Mouse (Mus musculus) cerebellum, postnatal 36 days (tissue): ENCODE measurements around the gene Ryr2.
A peak's percentile ranks its signal among the peaks of the same experiment; 100 is the strongest.
"Not testable (repeated sequence)": the region's sequence is repeated elsewhere in the genome, so short reads cannot be mapped to it uniquely, and the experiment has no call there.

Experiments
- DNase-seq, 2 experiments: peaks; one replicate each; pipeline ENCODE4 v3.0.0; 2021 to 2022; ENCODE audit warnings: mixed read lengths in 2 of 2

The Ryr2 gene

DNA sequence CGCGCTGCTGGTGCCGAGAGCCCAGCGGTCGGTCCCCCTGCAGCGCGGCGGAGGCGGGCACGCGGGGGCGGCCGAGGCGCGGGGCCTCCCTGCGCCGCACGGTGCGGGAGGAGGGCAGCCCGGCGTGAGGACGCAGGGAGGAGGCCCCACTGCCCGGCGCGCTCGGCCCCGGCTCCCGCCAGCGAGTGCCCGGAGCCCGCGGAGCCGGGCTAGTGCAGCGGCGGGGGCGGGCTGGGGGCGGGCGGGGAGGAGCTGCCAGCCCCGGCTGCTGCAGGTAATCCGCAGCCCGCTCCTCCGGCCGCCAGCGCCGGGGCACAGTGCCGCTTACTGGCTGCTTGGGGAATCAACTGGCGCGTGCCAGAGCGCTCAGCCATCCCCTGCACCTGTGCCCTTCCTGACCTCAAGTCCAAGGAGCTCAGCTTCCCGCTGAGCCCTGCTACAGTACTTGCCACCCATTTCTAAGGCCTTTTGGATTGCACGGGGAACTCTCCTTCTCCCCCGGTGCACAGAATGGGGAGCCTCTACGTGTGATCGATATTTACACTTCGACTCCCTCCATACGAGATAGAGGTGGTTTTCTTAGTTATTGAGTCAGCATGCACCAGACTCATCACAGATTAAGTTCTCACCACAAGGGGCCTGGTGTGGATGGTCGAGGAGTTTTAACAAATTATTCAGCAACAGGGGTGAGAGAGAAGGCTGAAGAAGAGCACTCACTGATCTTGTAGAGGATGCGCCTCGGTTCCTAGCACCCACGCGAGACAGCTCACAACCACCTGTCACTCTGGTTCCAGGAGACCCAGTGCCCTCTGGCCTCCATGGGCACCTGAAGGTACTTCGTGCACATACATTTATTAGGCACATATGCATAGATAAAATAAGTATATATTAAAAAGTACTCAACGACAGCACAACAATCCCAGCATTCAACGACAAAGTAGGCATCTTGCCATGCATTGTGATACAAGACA is at the start of gene Ryr2:
Ryr2 (minus strand) TSS at position 284 of the 971 bp plus-strand sequence.
- peak; percentile 87 to 91 for DNase-seq

DNA sequence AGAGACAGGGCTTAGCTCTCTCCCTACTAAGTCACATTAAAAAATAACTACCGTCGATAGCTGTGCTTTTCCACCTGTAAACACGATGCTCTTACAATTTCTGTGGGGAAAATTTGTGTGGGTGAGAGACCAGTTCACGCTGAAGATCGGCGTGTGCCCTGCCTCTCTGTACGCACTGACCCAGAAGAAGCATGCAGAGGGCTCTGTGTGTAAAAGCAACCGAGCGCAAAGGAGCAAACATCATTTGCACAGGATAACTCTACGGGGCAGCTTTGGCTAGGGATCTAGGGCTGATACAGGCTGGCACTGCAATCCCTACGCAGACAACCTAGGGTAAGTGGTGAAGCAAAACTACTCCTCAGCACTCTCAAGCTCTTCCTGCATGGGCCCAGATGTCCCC is 47.2 kb upstream of the Ryr2 start:
- DNase-seq = no peak

DNA sequence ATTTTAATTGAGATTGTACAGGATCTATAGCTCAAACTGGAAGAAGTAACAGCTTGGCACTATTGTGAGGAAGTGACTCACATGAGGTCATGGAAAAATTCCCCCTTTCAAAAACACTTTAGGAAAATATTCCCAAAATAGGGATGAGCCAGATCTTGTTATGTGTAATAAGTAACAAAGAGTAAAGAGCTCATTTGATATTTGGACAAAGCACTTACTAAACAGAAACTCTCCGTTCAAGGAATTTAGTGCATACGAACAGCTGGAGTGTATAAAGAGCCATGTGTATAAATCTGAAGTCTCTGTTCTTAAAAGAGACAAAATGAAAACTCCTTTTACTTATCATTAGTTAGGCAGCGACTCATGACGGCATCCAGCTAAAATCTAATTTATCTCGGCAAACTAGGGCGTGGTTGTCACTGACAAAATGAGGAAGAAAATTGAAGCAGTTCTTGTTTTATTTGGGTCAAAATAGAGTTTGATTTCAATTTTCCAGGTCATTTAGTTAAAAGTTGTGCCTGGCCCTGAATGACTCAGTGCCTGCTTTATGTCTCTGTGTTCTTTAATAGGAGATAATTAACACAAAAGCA is 40.3 kb upstream of the Ryr2 start:
- no peak for DNase-seq

DNA sequence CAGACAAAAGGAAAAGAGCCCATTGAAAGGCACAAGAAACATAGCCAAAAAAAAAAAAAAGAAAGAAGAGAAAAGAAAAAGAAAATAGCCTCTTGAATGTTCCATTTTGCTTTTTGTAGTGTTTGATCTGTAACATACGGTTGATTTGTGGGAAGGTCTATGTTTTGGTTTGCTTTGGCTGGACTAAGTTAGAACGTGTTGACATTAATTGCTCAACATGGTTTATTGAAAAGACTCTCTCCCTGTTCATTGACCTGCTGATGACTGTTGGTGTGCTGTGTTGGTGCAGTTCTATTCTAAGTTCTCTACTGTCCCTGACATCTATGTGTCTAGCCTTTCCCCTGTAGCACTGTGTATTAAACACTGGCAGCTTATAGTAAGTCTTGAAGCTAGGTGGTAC is 39.7 kb upstream of the Ryr2 start:
- DNase-seq = no peak

DNA sequence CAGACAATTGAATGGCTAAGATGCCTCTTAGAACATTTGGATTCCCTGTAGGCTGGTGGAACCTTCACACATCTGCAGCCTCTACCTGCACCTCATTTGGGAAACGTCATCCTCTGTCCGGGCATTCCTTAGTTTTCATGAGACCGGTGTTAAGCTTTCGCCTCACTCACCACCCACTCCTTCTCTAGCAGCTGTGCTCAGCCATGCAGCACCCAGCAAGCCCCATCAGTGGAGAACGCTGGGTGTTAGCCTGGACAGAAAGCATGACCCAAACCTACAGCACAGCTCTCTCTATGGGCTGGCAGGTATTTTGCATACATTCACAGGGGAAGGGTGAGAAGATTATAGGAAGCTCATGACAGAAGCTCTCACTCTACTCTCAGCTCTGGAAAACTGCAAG is 36.6 kb upstream of the Ryr2 start:
- no peak for DNase-seq

- DNase-seq = not testable (repeated sequence)
Observed at GRCm38 (mm10) chr13:12136461-12136860, 29.7 kb upstream of the Ryr2 start.

GRCm38 (mm10) chr13:12133549-12133948 is 26.8 kb upstream of the Ryr2 start:
- no peak for DNase-seq

DNA sequence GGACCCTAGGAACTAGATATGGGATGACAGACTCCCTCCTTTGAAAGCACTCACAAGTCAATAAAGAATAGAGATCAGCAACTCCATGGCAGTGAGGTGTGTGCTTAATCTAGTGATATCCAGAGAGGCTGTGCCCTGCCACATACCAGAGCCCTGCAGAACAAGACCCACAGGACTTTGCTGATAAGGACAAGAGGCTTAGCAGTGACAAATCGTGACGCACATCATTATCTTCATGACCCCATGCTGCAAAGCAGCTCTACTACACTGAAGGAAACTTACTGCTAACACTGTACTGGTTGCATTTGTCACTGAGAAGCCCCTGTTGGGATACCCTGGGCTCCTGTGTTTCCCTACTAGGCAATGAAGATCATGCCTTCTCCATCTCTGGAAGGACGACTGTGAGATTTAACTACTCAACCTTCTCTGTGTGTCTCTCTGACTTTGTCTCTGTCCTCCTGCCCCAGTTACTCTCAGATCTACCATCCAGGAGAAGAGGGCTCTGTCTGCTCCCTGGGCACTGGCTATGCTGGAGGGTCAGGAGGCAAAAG is 25.5 kb upstream of the Ryr2 start:
- DNase-seq = no peak

DNA sequence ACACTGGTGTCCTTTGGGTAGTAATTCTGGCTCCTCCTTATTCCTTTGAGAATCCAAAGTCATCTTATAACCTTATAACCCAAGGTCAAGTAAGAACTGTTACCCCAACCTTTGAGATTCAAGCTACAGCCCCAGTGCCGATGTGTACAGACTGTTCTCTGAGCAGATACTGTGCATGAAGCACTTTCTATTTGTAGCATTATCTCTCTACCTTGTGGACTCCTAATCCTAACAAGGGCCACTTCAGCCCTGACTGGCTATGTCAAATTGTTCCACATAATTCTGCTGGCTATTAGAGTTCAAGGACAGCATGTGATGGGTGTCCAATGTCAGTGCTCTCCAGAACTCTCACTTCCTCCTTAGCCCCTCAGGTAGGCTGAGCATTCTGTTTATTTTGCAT is 22.4 kb upstream of the Ryr2 start:
- DNase-seq = no peak

- DNase-seq = no peak
Observed at GRCm38 (mm10) chr13:12126099-12126498, 19.4 kb upstream of the Ryr2 start.

- DNase-seq = peak; percentile 89 to 90
Observed at GRCm38 (mm10) chr13:12124940-12125540, 18.3 kb upstream of the Ryr2 start.

DNA sequence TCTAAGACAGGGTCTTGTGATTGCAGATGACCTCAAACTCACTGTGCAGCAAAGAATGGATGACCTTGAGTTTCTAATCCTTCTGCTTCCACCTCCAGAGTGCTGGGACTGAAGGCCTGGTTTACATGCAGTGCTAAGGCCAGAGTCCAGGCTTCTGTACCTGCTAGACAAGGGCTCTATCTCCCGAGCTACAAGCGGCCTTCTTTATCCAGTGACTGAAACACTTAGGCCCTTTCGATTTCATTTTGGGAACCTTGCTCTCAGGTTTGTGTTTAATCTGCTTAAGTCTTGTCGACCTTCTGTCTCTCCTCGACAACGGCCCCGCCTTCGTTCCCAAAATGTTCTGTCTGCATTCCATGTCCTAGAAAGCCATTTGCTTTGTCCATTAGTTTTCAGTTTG is 8.8 kb upstream of the Ryr2 start:
- no peak for DNase-seq

GRCm38 (mm10) chr13:12114816-12115215 is 8.1 kb upstream of the Ryr2 start:
- no peak for DNase-seq

DNA sequence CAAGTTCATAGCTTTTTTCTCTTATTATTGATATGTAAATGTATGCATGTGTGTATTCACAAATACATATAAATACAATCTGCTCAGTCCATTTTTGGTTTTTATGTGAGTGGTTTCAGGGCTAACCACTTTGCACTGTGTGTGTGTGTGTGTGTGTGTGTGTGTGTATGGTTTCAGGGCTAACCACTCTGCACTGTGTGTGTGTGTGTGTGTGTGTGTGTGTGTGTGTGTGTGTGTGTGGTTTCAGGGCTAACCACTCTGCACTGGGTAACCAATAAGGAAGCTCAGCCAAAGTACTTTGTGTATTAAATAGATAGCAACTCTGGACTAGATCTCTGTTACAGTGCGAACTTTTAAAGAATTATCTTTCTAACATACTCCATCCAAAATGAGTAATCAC is 2.2 kb upstream of the Ryr2 start:
- no peak for DNase-seq

GRCm38 (mm10) chr13:12105830-12106628 is 716 bp downstream of the Ryr2 start:
- peak; percentile 61 to 71 for DNase-seq

- DNase-seq = peak; percentile 47 to 57
Observed at GRCm38 (mm10) chr13:12105231-12105829, 1.4 kb downstream of the Ryr2 start.

DNA sequence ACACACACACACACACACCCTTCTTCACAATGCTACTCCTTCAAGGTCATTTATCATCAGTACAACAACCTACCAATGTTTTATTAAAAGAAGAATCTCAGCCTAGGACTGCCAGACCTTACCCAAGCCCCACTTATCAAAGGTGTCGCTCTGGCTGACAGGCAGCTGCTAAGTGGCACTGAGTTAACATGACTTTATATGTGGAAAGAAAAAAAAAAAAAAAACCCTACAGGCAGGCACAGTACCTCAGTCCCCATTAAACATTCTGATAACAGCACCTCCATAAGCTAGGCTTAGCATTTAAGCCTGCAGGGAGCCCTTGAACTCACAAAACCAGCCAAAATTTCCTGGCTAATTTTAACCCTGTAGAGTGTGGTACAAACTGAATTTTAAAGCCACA is 2.4 kb downstream of the Ryr2 start:
- DNase-seq = no peak

DNA sequence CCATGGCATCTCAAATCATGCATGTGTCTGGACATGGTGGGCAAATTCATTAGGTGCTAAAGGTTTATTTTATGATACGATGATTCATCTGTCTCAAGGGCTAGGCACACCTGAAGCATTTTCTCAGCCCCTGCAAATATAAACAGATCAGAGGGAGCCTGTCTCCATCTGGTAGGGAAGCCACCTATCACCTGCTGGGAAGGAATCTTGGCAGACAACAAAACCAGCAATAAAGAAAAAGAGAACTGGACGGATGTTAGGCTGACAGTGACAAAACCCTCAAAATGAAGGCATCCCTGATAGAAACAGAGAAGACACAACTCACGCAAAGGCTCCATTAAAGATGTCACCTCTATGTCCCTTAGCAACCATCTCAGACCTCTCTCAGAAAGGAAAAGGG is 3.7 kb downstream of the Ryr2 start:
- DNase-seq = peak; percentile 38 to 49

GRCm38 (mm10) chr13:12099446-12099845 is 7.3 kb downstream of the Ryr2 start:
- DNase-seq = no peak

DNA sequence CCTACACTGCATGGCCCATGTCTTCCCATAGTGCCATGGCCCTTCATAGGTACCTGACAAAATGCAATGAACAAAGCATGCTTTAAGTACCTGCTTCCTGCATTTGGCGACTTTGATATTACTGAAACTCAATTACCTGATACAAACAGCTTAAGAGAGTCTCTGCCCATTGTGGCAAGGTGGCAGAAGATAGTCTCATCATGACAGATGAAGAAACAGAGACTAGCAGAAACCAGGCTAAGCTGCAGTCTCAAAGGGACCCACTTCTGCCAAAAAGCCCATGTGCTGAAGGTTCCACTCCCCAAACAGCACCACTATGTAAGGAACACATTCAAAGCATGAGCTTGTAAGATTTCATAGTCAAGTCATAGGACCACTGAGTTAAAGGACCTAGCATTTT is 7.8 kb downstream of the Ryr2 start:
- DNase-seq = no peak

DNA sequence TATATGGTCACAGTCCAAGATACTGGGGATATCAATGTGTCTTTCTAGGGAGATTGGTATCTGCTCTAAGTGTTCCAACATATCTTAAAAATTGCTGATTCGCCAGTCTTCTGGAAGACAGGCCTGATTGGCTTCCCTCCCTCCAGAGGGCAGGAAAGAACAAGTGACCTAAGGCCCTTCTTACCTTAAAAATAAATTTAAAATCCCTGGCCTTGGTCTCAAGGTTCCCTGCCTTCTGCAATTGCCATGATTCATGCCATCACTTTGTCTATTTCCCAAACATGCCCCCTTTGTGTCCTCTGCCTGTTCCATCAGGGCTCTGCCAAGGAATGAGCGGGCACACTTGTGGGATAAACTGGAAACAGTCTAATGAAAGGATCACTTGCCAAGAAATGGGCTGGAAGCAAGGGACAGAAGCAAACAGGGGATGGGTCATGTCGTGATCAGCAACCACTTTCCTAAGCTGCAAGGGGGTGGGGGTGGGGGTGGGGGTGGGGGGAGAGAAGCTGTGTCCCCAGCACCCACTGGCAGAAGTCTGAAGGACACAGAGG is 10.3 kb downstream of the Ryr2 start:
- no peak for DNase-seq

DNA sequence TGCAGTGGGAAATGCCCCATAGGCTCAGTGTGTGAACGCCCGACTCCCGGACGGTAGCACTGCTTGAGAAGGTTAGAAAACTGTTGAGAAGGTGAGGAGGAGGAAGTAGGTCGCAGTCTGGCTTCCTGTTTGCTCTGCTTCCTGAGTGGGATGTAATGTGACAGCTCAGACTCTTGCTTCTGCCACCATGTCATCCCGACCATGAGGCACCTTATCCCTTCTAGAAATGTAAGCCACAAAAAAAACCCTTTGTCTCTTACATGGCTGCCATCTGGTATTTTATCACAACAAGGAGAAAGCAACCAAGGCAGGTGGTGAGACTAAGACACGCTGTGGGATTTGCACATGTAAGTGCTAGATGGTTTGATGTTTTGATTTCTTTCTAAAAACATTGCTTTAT is 12.2 kb downstream of the Ryr2 start:
- no peak for DNase-seq
